Mouse (Mus musculus) liver, adult 2 months (tissue): ENCODE results near the gene Ngly1.

Experiments
- CTCF ChIP-seq: fragments of 200-500 bp; IDR thresholded peaks from 2 replicates; pipeline ENCODE4 v1.5.1; 2011; ENCODE audit warnings: low read depth, low read length, control low read depth
- POLR2A ChIP-seq: fragments of 200-500 bp; IDR thresholded peaks from 2 replicates; pipeline ENCODE4 v1.6.1; 2011; ENCODE audit warnings: low read length, control low read depth; ENCODE audit not compliant: insufficient read depth; ENCODE audit errors: extremely low read depth

GRCm38 (mm10) chr14:16245127-16245526 is 4.0 kb upstream of the Ngly1 start:
- TF ChIP-seq CTCF: no peak
- TF ChIP-seq POLR2A: no peak
